Mouse (Mus musculus) activated CD4-positive, CD25-positive, alpha-beta regulatory T cell, adult 4 months (primary cell): ENCODE results near the gene Eif5. TPM values are rescaled to one million over a fixed set of nuclear protein-coding genes. Genes with fewer than 3 reads are reported as not detected.
A peak's percentile ranks its signal among the peaks of the same experiment; 100 is the strongest.
"Not testable (repeated sequence)": the region's sequence is repeated elsewhere in the genome, so short reads cannot be mapped to it uniquely, and the experiment has no call there.

ENCODE experiments used
- ATAC-seq: one replicate; pipeline ENCODE4 v1.8.0; 2017
- polyA plus RNA-seq, 2 experiments: library from polyadenylated mRNA; unstranded; fragments of 100-300 nt; shearing (Covaris generic); gene quantifications; one replicate each; pipeline ENCODE4 v1.2.1; 2017

Gene Eif5
- polyA plus RNA-seq, result 100 to 1,000 TPM; 177 to 194 TPM

GRCm38 (mm10) chr12:111537796-111538291, at the start of gene Eif5:
Gene Eif5, plus strand, starts transcription at chr12:111538016.
- peak; percentile 94 for ATAC-seq

- no peak for ATAC-seq
Measured at GRCm38 (mm10) chr12:111489261-111489865, 48.5 kb upstream of the Eif5 start.

GRCm38 (mm10) chr12:111494931-111495330, 42.9 kb upstream of the Eif5 start:
- ATAC-seq, result no peak

- ATAC-seq, result no peak
Measured at GRCm38 (mm10) chr12:111497076-111497475, 40.7 kb upstream of the Eif5 start.

GRCm38 (mm10) chr12:111499617-111500016, 38.2 kb upstream of the Eif5 start:
- no peak for ATAC-seq

- ATAC-seq, result no peak
Measured at GRCm38 (mm10) chr12:111500725-111501124, 37.1 kb upstream of the Eif5 start.

GRCm38 (mm10) chr12:111503063-111503567, 34.7 kb upstream of the Eif5 start:
- no peak for ATAC-seq

- no peak for ATAC-seq
Measured at GRCm38 (mm10) chr12:111503571-111503970, 34.2 kb upstream of the Eif5 start.

- ATAC-seq, result no peak
Measured at GRCm38 (mm10) chr12:111504904-111505303, 32.9 kb upstream of the Eif5 start.

- ATAC-seq, result no peak
Measured at GRCm38 (mm10) chr12:111507001-111507400, 30.8 kb upstream of the Eif5 start.

- ATAC-seq, result no peak
Measured at GRCm38 (mm10) chr12:111507962-111508361, 29.9 kb upstream of the Eif5 start.

GRCm38 (mm10) chr12:111508438-111508837, 29.4 kb upstream of the Eif5 start:
- ATAC-seq, result not testable (repeated sequence)

GRCm38 (mm10) chr12:111512572-111513063, 25.2 kb upstream of the Eif5 start:
- ATAC-seq, result no peak

GRCm38 (mm10) chr12:111513673-111514072, 24.1 kb upstream of the Eif5 start:
- ATAC-seq, result no peak

GRCm38 (mm10) chr12:111514231-111514792, 23.5 kb upstream of the Eif5 start:
- no peak for ATAC-seq

GRCm38 (mm10) chr12:111514874-111515649, 22.8 kb upstream of the Eif5 start:
- no peak for ATAC-seq

GRCm38 (mm10) chr12:111515920-111516319, 21.9 kb upstream of the Eif5 start:
- ATAC-seq, result no peak

GRCm38 (mm10) chr12:111516826-111517225, 21.0 kb upstream of the Eif5 start:
- peak; percentile 78 for ATAC-seq

- no peak for ATAC-seq
Measured at GRCm38 (mm10) chr12:111517901-111518300, 19.9 kb upstream of the Eif5 start.

- ATAC-seq, result no peak
Measured at GRCm38 (mm10) chr12:111518391-111518790, 19.4 kb upstream of the Eif5 start.

- no peak for ATAC-seq
Measured at GRCm38 (mm10) chr12:111519821-111520220, 18.0 kb upstream of the Eif5 start.

- no peak for ATAC-seq
Measured at GRCm38 (mm10) chr12:111520994-111521393, 16.8 kb upstream of the Eif5 start.

- no peak for ATAC-seq
Measured at GRCm38 (mm10) chr12:111524469-111524868, 13.3 kb upstream of the Eif5 start.
